Mouse (Mus musculus) hindbrain, embryonic 16.5 days (tissue): ENCODE results near the gene Kansl1l. TPM values are rescaled to one million over a fixed set of nuclear protein-coding genes. Genes with fewer than 3 reads are reported as not detected.

Experiments
- ATAC-seq: fragments of 200-750 bp; cut with Nextera tagmentation; 2 replicates; pipeline ENCODE4 v1.8.0; 2017; ENCODE audit warnings: moderate TSS enrichment, moderate library complexity
- H3K27ac ChIP-seq: fragments of 300-500 bp; sonication (generic); 2 replicates; pipeline ENCODE4 v1.5.1; 2014; ENCODE audit warnings: low read depth, mild to moderate bottlenecking, control low read depth, low read length, moderate library complexity
- H3K27me3 ChIP-seq: fragments of 300-500 bp; sonication (generic); replicated peaks from 2 replicates; pipeline ENCODE4 v1.6.1; 2014; ENCODE audit warnings: low read length; ENCODE audit not compliant: control insufficient read depth, insufficient read depth
- H3K36me3 ChIP-seq: fragments of 300-500 bp; sonication (generic); 2 replicates; pipeline ENCODE4 v1.6.1; 2014; ENCODE audit warnings: mild to moderate bottlenecking, low read length, moderate library complexity, mixed read lengths; ENCODE audit not compliant: control insufficient read depth, insufficient read depth
- H3K4me1 ChIP-seq: fragments of 300-500 bp; sonication (generic); 2 replicates; pipeline ENCODE4 v1.6.1; 2014; ENCODE audit warnings: low read depth, low read length; ENCODE audit not compliant: control insufficient read depth, insufficient read depth
- H3K4me2 ChIP-seq: fragments of 300-500 bp; sonication (generic); 2 replicates; pipeline ENCODE4 v1.6.1; 2014; ENCODE audit warnings: mild to moderate bottlenecking, low read length, control low read depth, moderate library complexity
- H3K4me3 ChIP-seq: fragments of 300-500 bp; sonication (generic); 2 replicates; pipeline ENCODE4 v1.5.1; 2014; ENCODE audit warnings: mild to moderate bottlenecking, low read length, control low read depth, moderate library complexity
- H3K9ac ChIP-seq: fragments of 300-500 bp; sonication (generic); 2 replicates; pipeline ENCODE4 v1.6.1; 2014; ENCODE audit warnings: low read depth, mild to moderate bottlenecking, control low read depth, low read length, moderate library complexity
- H3K9me3 ChIP-seq: fragments of 300-500 bp; sonication (generic); 2 replicates; pipeline ENCODE4 v1.6.1; 2014; ENCODE audit warnings: mild to moderate bottlenecking, low read length, moderate library complexity; ENCODE audit not compliant: control insufficient read depth
- WGBS: fragments of 180-500 bp; shearing (Covaris S2); extraction: QIAGEN DNeasy Blood & Tissue Kit; methylation state at CpG from one replicate; pipeline ENCODE4 v1.1.7; 2014; 5-methylcytosine and 5-hydroxymethylcytosine counted together
- polyA plus RNA-seq: library from polyadenylated mRNA; unstranded; fragments of >200 nt; fragmentation: Nextera tagmentation; extraction: Ambion mirVana; gene quantifications from 2 replicates; pipeline ENCODE4 v1.2.1, GENCODE M21; 2015

Kansl1l gene
- polyA plus RNA-seq, 1 experiment from 2014 or later, result 9.9 TPM

DNA sequence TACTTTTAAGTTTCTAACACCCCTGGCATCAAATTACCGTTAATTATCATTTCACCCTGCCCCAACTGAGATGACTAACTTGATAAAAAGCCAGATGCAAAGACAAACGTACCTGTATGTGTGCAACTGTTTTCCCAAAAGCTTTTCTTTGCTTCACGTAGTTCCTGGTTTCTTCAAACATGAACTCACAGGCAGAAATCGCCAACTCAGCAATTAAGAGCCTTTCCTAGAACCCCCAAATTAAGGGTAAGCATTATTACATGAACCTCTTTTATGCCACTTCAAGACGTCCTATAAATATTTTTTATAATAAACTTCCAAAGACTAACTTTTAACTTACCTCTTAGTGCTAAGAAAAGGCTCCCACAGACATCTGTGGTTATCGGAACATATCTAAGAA is 24.1 kb upstream of the Kansl1l start:
- Histone ChIP-seq H3K27ac (no peak overlapping the region), H3K9ac (no peak overlapping the region), H3K9me3 (no peaks in the 10 kb centered on the region), H3K4me2 (no peak overlapping the region), H3K27me3 (no peaks in the 10 kb centered on the region), H3K36me3 (no peaks in the 10 kb centered on the region), H3K4me3 (no peak overlapping the region), H3K4me1 (no peaks in the 10 kb centered on the region)
- WGBS, result 89% methylated on average over 6 of the region's 6 CpGs
- ATAC-seq, result no peak

DNA sequence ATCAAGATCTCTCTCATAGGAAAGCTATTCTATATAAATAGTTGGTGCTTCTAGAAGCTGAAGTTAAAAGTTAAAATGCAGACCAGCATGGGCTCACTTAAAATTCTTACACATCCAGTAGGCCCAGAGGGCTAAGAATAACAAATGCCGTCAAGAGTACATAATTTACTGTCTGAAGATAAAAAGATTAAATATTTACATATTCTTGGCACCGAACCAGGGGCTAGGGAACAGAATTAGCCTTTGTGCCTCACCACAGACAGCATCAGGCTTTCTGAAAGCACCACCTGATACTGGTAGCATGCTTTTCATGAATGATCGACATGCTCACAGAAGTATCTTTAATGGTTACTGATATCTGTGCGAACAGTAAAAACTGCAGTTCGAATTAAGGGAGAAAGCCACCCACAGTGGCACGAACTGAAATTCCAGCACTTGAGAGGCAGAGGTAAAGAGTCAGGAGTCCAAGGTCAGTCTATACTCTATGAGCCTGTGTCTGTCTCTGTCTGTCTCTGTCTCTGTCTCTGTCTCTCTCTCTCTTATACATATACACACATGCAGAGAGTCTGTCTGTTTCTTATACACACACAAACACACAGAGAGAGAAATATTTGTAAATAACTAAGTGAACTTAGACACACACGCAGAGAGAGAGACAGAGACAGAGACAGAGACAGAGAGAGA is 22.5 kb upstream of the Kansl1l start:
- 75% methylated on average over 7 of the region's 7 CpGs for WGBS
- H3K27ac ChIP-seq, result no peak overlapping the region
- H3K9me3 ChIP-seq, result no peaks in the 10 kb centered on the region
- H3K4me2 ChIP-seq, result no peak overlapping the region
- no peak for ATAC-seq
- no peaks in the 10 kb centered on the region for H3K27me3 ChIP-seq
- no peak overlapping the region for H3K4me3 ChIP-seq
- no peaks in the 10 kb centered on the region for H3K4me1 ChIP-seq
- H3K36me3 ChIP-seq, result no peaks in the 10 kb centered on the region
- no peak overlapping the region for H3K9ac ChIP-seq

DNA sequence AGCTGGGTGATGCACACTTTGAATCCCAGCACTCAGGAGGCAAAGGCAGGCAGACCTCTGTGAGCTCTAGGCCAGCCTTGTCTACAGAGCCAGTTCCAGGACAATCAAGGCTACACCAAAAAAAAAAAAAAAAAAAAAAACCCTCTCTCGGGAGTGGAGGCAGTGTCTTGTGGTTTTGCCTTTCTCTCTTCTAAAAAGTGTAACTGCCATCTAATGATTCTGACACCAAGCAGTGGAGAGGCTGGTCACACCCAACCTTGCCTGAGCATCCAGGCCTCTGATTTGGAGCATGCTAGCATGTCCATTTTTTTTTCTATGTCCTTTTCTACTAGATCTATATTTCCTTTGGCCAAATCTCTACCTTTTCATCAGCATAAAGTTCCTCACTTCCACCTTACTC is 21.8 kb upstream of the Kansl1l start:
- Histone ChIP-seq H3K4me3 (no peak overlapping the region), H3K9ac (no peak overlapping the region), H3K4me2 (no peak overlapping the region), H3K27me3 (no peaks in the 10 kb centered on the region), H3K36me3 (no peaks in the 10 kb centered on the region), H3K27ac (no peak overlapping the region), H3K9me3 (no peaks in the 10 kb centered on the region), H3K4me1 (no peaks in the 10 kb centered on the region)
- 90% methylated on average over 1 of the region's 1 CpGs for WGBS
- ATAC-seq, result no peak

DNA sequence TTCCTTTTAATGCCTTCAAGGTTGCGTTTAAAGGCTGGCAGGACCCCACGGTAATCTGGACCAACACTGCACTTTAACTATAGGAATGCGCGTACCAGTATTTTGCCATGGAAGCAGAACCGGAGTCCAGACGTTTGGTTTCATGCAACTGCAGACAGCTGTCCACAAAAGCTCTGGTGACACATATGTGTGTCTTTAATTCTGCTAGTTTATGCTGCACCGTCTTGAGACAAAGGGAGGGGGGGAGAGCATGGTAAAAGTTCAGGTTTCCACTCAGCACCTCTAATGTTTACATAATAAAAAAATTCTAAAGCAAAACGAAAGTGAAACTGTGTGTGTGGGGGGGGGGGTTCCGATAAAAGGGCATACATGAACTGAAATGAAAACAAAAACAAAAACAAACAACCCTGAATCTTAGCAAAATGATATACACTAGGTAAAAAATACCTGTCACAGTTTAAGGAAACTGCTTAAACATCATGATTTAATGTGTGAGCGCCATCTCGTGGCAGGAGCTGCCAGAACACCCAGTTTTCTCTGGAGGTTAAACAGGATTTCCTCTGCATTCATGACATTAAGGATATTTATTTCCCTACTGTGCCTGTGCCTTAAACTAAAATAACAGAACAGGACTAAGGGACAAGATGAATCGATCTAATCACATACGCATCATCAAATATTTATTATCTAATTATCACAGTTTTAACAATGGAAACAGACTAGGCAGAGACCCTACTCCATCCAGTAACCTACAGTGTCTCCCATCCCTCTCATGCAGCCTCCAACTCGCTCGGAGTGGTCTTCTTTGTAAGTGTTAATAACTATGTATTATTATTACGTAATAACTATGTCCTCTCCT is 21.1 kb upstream of the Kansl1l start:
- H3K4me1 ChIP-seq, result no peaks in the 10 kb centered on the region
- WGBS, result 56% methylated on average over 16 of the region's 16 CpGs
- no peak for ATAC-seq

DNA sequence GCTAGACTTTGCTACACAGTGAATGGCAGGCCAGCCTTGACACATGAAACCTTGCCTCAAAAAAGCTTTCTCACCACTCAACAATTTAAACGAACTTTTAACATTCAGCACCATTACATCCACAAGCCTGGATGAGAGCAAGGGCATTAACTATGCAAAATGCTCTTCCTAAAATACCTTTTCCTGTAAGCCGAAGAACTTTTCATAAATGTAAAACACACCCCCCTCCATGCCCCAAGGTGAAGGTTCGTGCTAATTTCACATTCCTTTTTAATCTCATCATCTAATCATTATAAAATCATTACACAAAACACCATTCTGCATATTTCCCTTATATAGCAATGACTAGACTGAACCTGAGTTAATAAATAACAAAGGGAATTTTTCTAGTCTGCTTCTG is 19.8 kb upstream of the Kansl1l start:
- Histone ChIP-seq H3K4me3 (no peak overlapping the region), H3K27ac (no peak overlapping the region), H3K9ac (no peak overlapping the region), H3K36me3 (no peaks in the 10 kb centered on the region), H3K27me3 (no peaks in the 10 kb centered on the region), H3K9me3 (no peaks in the 10 kb centered on the region), H3K4me1 (no peaks in the 10 kb centered on the region), H3K4me2 (no peak overlapping the region)
- WGBS, result 85% methylated on average over 3 of the region's 3 CpGs
- ATAC-seq, result no peak

More for the DNA sequence above, 21.1 kb upstream of the Kansl1l start:
- no peak overlapping the region for H3K4me3 ChIP-seq
- no peaks in the 10 kb centered on the region for H3K27me3 ChIP-seq
- no peak overlapping the region for H3K9ac ChIP-seq
- H3K27ac ChIP-seq, result no peak overlapping the region
- H3K9me3 ChIP-seq, result no peaks in the 10 kb centered on the region
- H3K4me2 ChIP-seq, result no peak overlapping the region
- H3K36me3 ChIP-seq, result no peaks in the 10 kb centered on the region

DNA sequence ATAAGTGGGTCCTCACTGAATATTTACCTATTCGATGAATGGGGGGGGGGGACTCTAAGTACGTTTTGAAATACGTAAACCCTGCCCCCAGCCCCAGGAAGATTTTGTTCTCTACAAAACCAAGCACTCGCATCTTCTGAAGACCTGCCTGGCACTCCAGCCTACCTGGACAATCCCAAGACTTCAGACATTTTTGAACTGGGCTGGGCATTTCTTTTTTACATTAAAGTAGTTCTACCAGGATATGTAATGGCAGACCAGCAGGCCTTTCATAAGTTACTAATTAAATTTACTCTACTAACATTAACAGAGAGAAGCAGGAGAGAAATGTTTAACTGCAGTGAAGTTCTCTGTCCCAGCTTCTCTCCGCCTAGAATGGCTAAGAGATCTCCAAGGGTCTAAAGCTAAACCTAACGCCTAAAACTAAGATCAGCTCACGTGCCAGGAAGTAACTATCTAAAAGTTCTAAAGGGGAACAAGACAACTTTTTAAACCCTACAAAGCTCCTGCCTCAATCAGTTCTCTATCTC is 15.3 kb upstream of the Kansl1l start:
- no peaks in the 10 kb centered on the region for H3K27me3 ChIP-seq
- no peaks in the 10 kb centered on the region for H3K4me1 ChIP-seq
- no peak overlapping the region for H3K4me3 ChIP-seq
- H3K27ac ChIP-seq, result no peak overlapping the region
- no peak for ATAC-seq
- H3K9ac ChIP-seq, result no peak overlapping the region
- H3K9me3 ChIP-seq, result no peaks in the 10 kb centered on the region
- H3K36me3 ChIP-seq, result no peaks in the 10 kb centered on the region
- WGBS, result 89% methylated on average over 7 of the region's 7 CpGs
- no peak overlapping the region for H3K4me2 ChIP-seq

DNA sequence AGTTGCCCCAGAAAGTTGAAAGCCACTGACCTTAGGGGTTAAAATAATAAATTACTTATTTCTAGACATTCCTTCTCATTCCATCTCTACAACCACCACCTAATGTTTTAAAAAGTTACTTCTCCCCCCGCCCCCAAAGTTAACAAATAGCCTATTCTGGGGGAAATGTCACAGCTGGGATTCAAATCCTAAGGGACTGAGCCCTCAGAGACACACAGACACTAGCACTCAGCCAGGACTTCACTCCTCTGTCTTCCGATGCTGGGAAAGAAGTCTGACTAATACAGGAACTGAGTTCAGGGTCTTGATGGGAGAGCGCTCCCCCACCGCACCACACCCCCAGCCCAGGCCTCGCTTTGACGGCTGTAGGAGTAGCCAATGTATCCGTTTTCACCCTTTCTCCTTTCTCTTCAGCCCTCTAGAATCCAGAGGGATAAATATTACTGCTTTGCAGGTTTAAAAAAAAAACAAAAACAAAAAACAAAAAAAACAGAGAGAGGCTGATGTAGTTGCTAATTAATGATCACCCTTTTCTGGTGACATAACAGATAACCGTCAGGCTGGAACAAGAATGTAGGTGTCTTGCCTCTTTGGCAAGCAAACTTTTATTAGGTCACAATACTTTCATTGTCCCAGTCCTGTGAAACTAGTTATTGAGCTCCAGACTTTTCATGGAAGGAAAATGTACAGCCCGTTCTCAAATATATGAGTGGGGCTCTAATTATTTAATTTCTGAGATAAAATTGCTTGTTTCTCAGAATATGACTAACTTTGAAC is 14.7 kb upstream of the Kansl1l start:
- Histone ChIP-seq H3K9ac (no peak overlapping the region), H3K4me1 (no peaks in the 10 kb centered on the region), H3K4me3 (no peak overlapping the region), H3K27ac (no peak overlapping the region), H3K4me2 (no peak overlapping the region), H3K36me3 (no peaks in the 10 kb centered on the region), H3K9me3 (no peaks in the 10 kb centered on the region), H3K27me3 (no peaks in the 10 kb centered on the region)
- ATAC-seq, result no peak
- WGBS, result 75% methylated on average over 9 of the region's 9 CpGs

DNA sequence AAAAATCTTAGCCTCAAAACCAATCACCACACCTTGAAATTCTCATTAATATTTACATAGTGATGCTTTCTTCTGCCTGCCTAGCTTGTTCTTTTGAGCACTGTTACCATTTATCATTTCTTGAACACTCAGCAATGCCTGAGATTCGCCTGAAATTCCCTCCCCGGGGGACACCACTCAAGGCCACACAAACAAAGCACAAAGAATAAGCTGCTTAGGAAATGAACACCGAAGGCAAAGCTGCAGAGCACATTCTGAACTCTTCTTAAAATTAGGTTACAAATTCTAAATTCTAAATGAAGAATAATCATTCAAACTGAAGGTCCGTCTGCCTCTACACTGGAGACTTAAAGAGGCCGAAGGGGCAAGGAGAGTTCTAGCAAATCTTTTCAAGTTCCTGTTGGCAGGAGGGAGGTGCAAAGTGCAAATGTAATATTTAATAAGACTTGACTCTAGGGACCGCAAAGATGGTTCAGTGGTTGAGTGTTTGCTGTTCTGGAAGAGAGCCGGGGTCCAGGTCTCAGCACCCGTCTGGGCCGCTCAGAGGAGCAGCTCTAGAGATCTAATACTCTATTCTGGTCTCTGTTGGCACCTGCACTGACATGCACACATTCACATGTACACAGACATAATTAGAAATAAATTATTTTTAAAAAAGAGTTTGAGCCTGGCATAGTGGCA is 12.2 kb upstream of the Kansl1l start:
- no peak for ATAC-seq
- WGBS, result 70% methylated on average over 9 of the region's 9 CpGs
- H3K27me3 ChIP-seq, result no peaks in the 10 kb centered on the region
- H3K27ac ChIP-seq, result no peak overlapping the region
- no peaks in the 10 kb centered on the region for H3K4me1 ChIP-seq
- no peaks in the 10 kb centered on the region for H3K36me3 ChIP-seq
- no peak overlapping the region for H3K9ac ChIP-seq
- no peak overlapping the region for H3K4me3 ChIP-seq
- no peaks in the 10 kb centered on the region for H3K9me3 ChIP-seq
- H3K4me2 ChIP-seq, result no peak overlapping the region
